Mouse (Mus musculus) layer of hippocampus, postnatal 10 days (tissue): ENCODE data around the gene Retnlb. TPM values are rescaled to one million over a fixed set of nuclear protein-coding genes. Genes with fewer than 3 reads are reported as not detected.

Source experiments
- DNase-seq, 2 experiments: peaks; one replicate each; pipeline ENCODE4 v3.0.0; 2021; ENCODE audit warnings: low spot score in 2 of 2
- total RNA-seq, 2 experiments: library from RNA; stranded (reverse); gene quantifications; 2 replicates each; pipeline ENCODE4 v1.2.3; 2021

Gene Retnlb
- total RNA-seq, 2 experiments from 2014 or later, result not detected

- no peak for DNase-seq
These were observed 51.0 kb downstream of the Retnlb start for GRCm38 (mm10) chr16:48867690-48868089.

Other genes starting within 250 kb of the Retnlb start
- under 1 TPM in 1 of 2 experiments, not detected in 1; 0.18 TPM for gene Trat1, start 44.8 kb upstream of the Retnlb start, total RNA-seq
- not detected for gene Retnla, start 25.7 kb downstream of the Retnlb start, total RNA-seq
- gene Retnlg, start 55.8 kb downstream of the Retnlb start, total RNA-seq, result not detected
- gene Dzip3, start 177.3 kb downstream of the Retnlb start, total RNA-seq, result 100 to 1,000 TPM in 1 of 2 experiments, 10 to 100 TPM in 1; 91.8 to 101 TPM
- gene Cip2a, start 177.3 kb downstream of the Retnlb start, total RNA-seq, result 1 to 10 TPM; 4.4 to 5.0 TPM
- under 1 TPM; 0.43 to 0.45 TPM for gene Myh15, start 240.6 kb downstream of the Retnlb start, total RNA-seq